In the genomic region with DNA sequence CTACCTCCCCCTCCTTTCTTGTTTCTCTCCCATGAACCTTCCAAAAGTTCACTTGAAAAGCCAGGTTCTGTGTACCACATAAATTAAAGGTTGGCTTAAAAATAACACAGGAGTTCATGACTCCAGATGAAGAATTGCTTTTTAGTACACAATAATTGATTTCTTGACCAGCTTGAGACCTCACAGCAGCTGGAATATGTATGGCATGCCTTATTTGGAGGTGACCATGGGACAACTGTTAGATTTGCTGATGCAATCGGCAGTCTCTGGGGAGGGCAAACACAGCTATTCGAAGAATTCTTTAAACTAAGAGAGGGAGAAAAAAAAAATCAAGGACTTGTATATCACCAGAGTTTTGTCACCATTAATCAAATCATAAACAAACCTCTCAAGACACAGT, we compare ENCODE assay signal across 22 mouse cellular contexts.
DNase-seq lines count a peak whose midpoint lies in the region; ATAC-seq and TF ChIP-seq lines count a peak whose summit lies in the region.
"Had no signal": no experiment of that assay in that cellular context is flagged by ENCODE, and none has a peak within 500 bp of the region (broad histone marks: within the 10 kb centered on the region; RNA-seq: fewer than 3 reads in every experiment).

No protein-coding gene starts in this region.

- DNase-seq in embryo, embryonic 11 days = peak; percentile 45
- no peak for DNase-seq in embryo, embryonic 10 days (ENCODE audit: low spot score)
- DNase-seq in kidney, adult 2 months = no peak
- peak; percentile 53 for DNase-seq in lung, postnatal 0 days (ENCODE audit: low spot score)
- no peak for DNase-seq in lung, postnatal 25 days (ENCODE audit: low spot score)
- DNase-seq in ovary, postnatal 14 days (ENCODE audit: low spot score) = no peak
- no peak for DNase-seq in frontal cortex, adult 2 months (ENCODE audit: extremely low spot score in 1 of 2, low spot score in 1 of 2)
- DNase-seq: adrenal gland, postnatal 25 days; cerebellum, adult 11-12 months; cerebellum, postnatal 14 days; gastrocnemius, postnatal 10 days; heart, adult 18-20 months; liver; right cerebral cortex, adult 18-20 months; thymus, postnatal 4 days had no signal

- H3K9me3 ChIP-seq in kidney, embryonic 16.5 days (ENCODE audit: low read length) = no peaks in the 10 kb centered on the region
- H3K9me3 ChIP-seq in lung, postnatal 0 days (ENCODE audit: low read length) = no peaks in the 10 kb centered on the region
- H3K9me3 ChIP-seq: forebrain, embryonic 13.5 days; midbrain, embryonic 13.5 days; neural tube, embryonic 12.5 days had no signal

- no peak for TF ChIP-seq POLR2A in kidney, adult 2 months (IDR thresholded peaks at IDR 0.05; ENCODE audit: low read depth, low read length)

- WGBS in kidney, embryonic 16.5 days = 49% methylated on average over 2 of the region's 2 CpGs
- WGBS in kidney, adult 2 months = 57% methylated on average over 2 of the region's 2 CpGs
- WGBS in lung, postnatal 0 days = 13% methylated on average over 2 of the region's 2 CpGs

- H3K9ac ChIP-seq in kidney, embryonic 16.5 days (replicated peaks; ENCODE audit: low read length) = no peak overlapping the region
- no peak overlapping the region for H3K9ac ChIP-seq in lung, postnatal 0 days (replicated peaks; ENCODE audit: low read depth)
- H3K9ac ChIP-seq: forebrain, embryonic 13.5 days; midbrain, embryonic 13.5 days; neural tube, embryonic 12.5 days had no signal

- TF ChIP-seq EP300 in lung, postnatal 0 days (IDR thresholded peaks at IDR 0.05) = no peak

- H3K4me1 ChIP-seq in kidney, embryonic 16.5 days (ENCODE audit: insufficient read depth, low read length) = peaks cover 22% of the 10 kb centered on the region
- H3K4me1 ChIP-seq in kidney, adult 2 months (ENCODE audit: control insufficient read depth, insufficient read depth, low read length) = no peaks in the 10 kb centered on the region
- no peaks in the 10 kb centered on the region for H3K4me1 ChIP-seq in lung, postnatal 0 days (ENCODE audit: insufficient read depth, low read depth, low read length)

- H3K4me3 ChIP-seq in kidney, embryonic 16.5 days (ENCODE audit: low read length) = no peak overlapping the region
- H3K4me3 ChIP-seq in kidney, adult 2 months (ENCODE audit: insufficient read depth, low read depth, low read length) = no peak overlapping the region
- H3K4me3 ChIP-seq in lung, postnatal 0 days (ENCODE audit: low read depth, low read length) = no peak overlapping the region
- H3K4me3 ChIP-seq: erythroblast, embryonic 14.5 days; forebrain, embryonic 13.5 days; layer of hippocampus, adult 2 months; midbrain, embryonic 13.5 days; neural tube, embryonic 12.5 days had no signal

- TF ChIP-seq CTCF in kidney, adult 2 months (conservative IDR thresholded peaks at IDR 0.05; ENCODE audit: insufficient read depth, insufficient read length, low read depth, low read length) = no peak
- no peak for TF ChIP-seq CTCF in lung, postnatal 0 days (IDR thresholded peaks at IDR 0.05)

- H3K36me3 ChIP-seq in kidney, embryonic 16.5 days (ENCODE audit: insufficient read depth, low read length) = no peaks in the 10 kb centered on the region
- H3K36me3 ChIP-seq in kidney, adult 2 months (ENCODE audit: control insufficient read depth, insufficient read depth, low read length) = no peaks in the 10 kb centered on the region
- no peaks in the 10 kb centered on the region for H3K36me3 ChIP-seq in lung, postnatal 0 days (ENCODE audit: insufficient read depth, low read length)
- H3K36me3 ChIP-seq: midbrain, embryonic 13.5 days; neural tube, embryonic 12.5 days had no signal

- H3K4me2 ChIP-seq in kidney, embryonic 16.5 days (replicated peaks; ENCODE audit: low read depth, low read length) = no peak overlapping the region
- H3K4me2 ChIP-seq in lung, postnatal 0 days (replicated peaks; ENCODE audit: low read depth, low read length) = no peak overlapping the region
- H3K4me2 ChIP-seq: forebrain, embryonic 13.5 days; midbrain, embryonic 13.5 days; neural tube, embryonic 12.5 days had no signal

- no peaks in the 10 kb centered on the region for H3K27me3 ChIP-seq in kidney, embryonic 16.5 days (ENCODE audit: insufficient read depth, low read length)
- no peaks in the 10 kb centered on the region for H3K27me3 ChIP-seq in kidney, adult 2 months (replicated peaks; ENCODE audit: control insufficient read depth, insufficient read depth, low read length)
- H3K27me3 ChIP-seq in lung, postnatal 0 days (replicated peaks; ENCODE audit: insufficient read depth, low read length) = no peaks in the 10 kb centered on the region
- H3K27me3 ChIP-seq: CH12.LX; forebrain, embryonic 13.5 days; midbrain, embryonic 13.5 days; neural tube, embryonic 12.5 days had no signal

- ATAC-seq in kidney, embryonic 16.5 days (ENCODE audit: low FRiP score, low TSS enrichment) = peak; percentile 71; the same call in 1 of the 2 replicates
- ATAC-seq in lung, postnatal 0 days = 0 out of 2 replicates have a peak, but pooled peaks have one; percentile 35
- ATAC-seq: forebrain, embryonic 13.5 days; midbrain, embryonic 13.5 days had no signal

- H3K27ac ChIP-seq in kidney, embryonic 16.5 days (ENCODE audit: low read length) = peak overlapping the region; percentile 81
- no peak overlapping the region for H3K27ac ChIP-seq in kidney, adult 2 months (ENCODE audit: insufficient read depth, low read depth, low read length)
- no peak overlapping the region for H3K27ac ChIP-seq in lung, postnatal 0 days (ENCODE audit: low read length)
- H3K27ac ChIP-seq: forebrain, embryonic 13.5 days; layer of hippocampus, adult 2 months; midbrain, embryonic 13.5 days; neural tube, embryonic 12.5 days had no signal

Comparison
In these comparisons a context has a peak if more than half of its experiments do, and no peak if none do; other contexts are left out.
1. DNase-seq: peak in embryo, embryonic 11 days (single experiment) and lung, postnatal 0 days (single experiment); none in embryo, embryonic 10 days (single experiment), kidney, adult 2 months (single experiment), lung, postnatal 25 days (single experiment), ovary, postnatal 14 days (single experiment) and frontal cortex, adult 2 months (0 of 2).